Mouse (Mus musculus) CH12.LX (cell line): ENCODE results near the gene Arsb. TPM values are rescaled to one million over a fixed set of nuclear protein-coding genes. Genes with fewer than 3 reads are reported as not detected.

Experiments
- DNase-seq: peaks from one replicate; pipeline ENCODE4 v3.0.0-alpha.2; 2013; ENCODE audit errors: extremely low read depth
- H3K27ac ChIP-seq: 2 replicates; pipeline ENCODE4 v1.5.1; 2012; ENCODE audit warnings: low read depth, mild to moderate bottlenecking, control low read depth, moderate library complexity; ENCODE audit not compliant: insufficient read depth
- H3K27me3 ChIP-seq: replicated peaks from 2 replicates; pipeline ENCODE3; 2012; ENCODE audit warnings: inconsistent platforms
- H3K36me3 ChIP-seq, 2 experiments: replicated peaks in 1 of 2; 2 replicates each; pipeline versions ENCODE3 to v1.6.1; 2012; ENCODE audit warnings: inconsistent platforms in 1 of 2, low read length in 1 of 2, mild to moderate bottlenecking in 1 of 2, mixed read lengths in 1 of 2, moderate library complexity in 1 of 2; ENCODE audit not compliant: control insufficient read depth in 1 of 2, insufficient read depth in 1 of 2
- H3K4me1 ChIP-seq, 2 experiments: 2 replicates each; pipeline ENCODE4 v1.6.1; 2012; ENCODE audit warnings: inconsistent platforms in 1 of 2, moderate library complexity in 1 of 2; ENCODE audit not compliant: insufficient read depth in 2 of 2, control insufficient read depth in 1 of 2
- H3K4me2 ChIP-seq: 2 replicates; pipeline ENCODE4 v1.6.1; 2012; ENCODE audit warnings: low read depth, mild to moderate bottlenecking, control low read depth; ENCODE audit not compliant: poor library complexity, insufficient read depth, severe bottlenecking
- H3K4me3 ChIP-seq, 3 experiments: fragments of 150-350 bp in 1 of 3; sonication (generic) in 1 of 3; replicated peaks in 1 of 3; 2 replicates each; pipeline versions ENCODE3 to v1.5.1; 2011 to 2012; ENCODE audit warnings: low read depth in 2 of 3, low read length in 2 of 3, mild to moderate bottlenecking in 2 of 3, moderate library complexity in 2 of 3, control low read depth in 1 of 3, improper control_type of control experiment in 1 of 3, inconsistent platforms in 1 of 3, mixed read lengths in 1 of 3; ENCODE audit not compliant: poor library complexity in 1 of 3
- H3K79me2 ChIP-seq: replicated peaks from 2 replicates; pipeline ENCODE4 v1.6.1; 2012; ENCODE audit warnings: mild to moderate bottlenecking, moderate library complexity; ENCODE audit not compliant: control insufficient read depth, poor library complexity, insufficient read depth, severe bottlenecking; ENCODE audit errors: extremely low read depth
- H3K9ac ChIP-seq: 2 replicates; pipeline ENCODE4 v1.6.1; 2012; ENCODE audit warnings: low read depth, mild to moderate bottlenecking, control low read depth, moderate library complexity; ENCODE audit not compliant: insufficient read depth
- H3K9me3 ChIP-seq: replicated peaks from 2 replicates; pipeline ENCODE3; 2012; ENCODE audit warnings: low read length, inconsistent platforms, mixed read lengths
- CHD2 ChIP-seq: IDR thresholded peaks from 2 replicates; pipeline ENCODE4 v1.6.1; 2011; ENCODE audit warnings: low read length, improper control_type of control experiment
- E2F4 ChIP-seq: IDR thresholded peaks from 2 replicates; pipeline ENCODE4 v1.6.1; 2011; ENCODE audit warnings: low read depth, low read length, improper control_type of control experiment; ENCODE audit not compliant: insufficient replicate concordance
- ELF1 ChIP-seq: IDR thresholded peaks from 2 replicates; pipeline ENCODE4 v1.6.1; 2014; ENCODE audit warnings: low read depth, mild to moderate bottlenecking, inconsistent platforms, low read length, improper control_type of control experiment
- EP300 ChIP-seq: IDR thresholded peaks from 2 replicates; pipeline ENCODE4 v1.6.1; 2011; ENCODE audit warnings: low read length, improper control_type of control experiment
- ETS1 ChIP-seq: conservative IDR thresholded peaks from 2 replicates; pipeline ENCODE4 v1.6.1; 2012; ENCODE audit warnings: low read depth, mild to moderate bottlenecking, inconsistent platforms, low read length, improper control_type of control experiment, moderate library complexity
- JUN ChIP-seq: IDR thresholded peaks from 2 replicates; pipeline ENCODE4 v1.6.1; 2011; ENCODE audit warnings: low read depth, mild to moderate bottlenecking, low read length, improper control_type of control experiment, moderate library complexity; ENCODE audit not compliant: insufficient read depth
- MAFK ChIP-seq: IDR thresholded peaks from 2 replicates; pipeline ENCODE4 v1.6.1; 2011; ENCODE audit warnings: low read length, improper control_type of control experiment; ENCODE audit not compliant: insufficient replicate concordance
- PAX5 ChIP-seq: IDR thresholded peaks from 2 replicates; pipeline ENCODE4 v1.6.1; 2012; ENCODE audit warnings: low read length, inconsistent platforms, mixed read lengths
- POLR2AphosphoS2 ChIP-seq: IDR thresholded peaks from 2 replicates; pipeline ENCODE4 v1.6.1; 2011; ENCODE audit warnings: low read depth, low read length, improper control_type of control experiment
- RAD21 ChIP-seq: IDR thresholded peaks from 2 replicates; pipeline ENCODE4 v1.6.1; 2011; ENCODE audit warnings: low read depth, mild to moderate bottlenecking, low read length, improper control_type of control experiment, moderate library complexity
- SIN3A ChIP-seq: IDR thresholded peaks from 2 replicates; pipeline ENCODE4 v1.6.1; 2012; ENCODE audit warnings: low read length, improper control_type of control experiment, inconsistent platforms
- SMC3 ChIP-seq: IDR thresholded peaks from 2 replicates; pipeline ENCODE4 v1.6.1; 2011; ENCODE audit warnings: low read depth, low read length, improper control_type of control experiment
- UBTF ChIP-seq: IDR thresholded peaks from 2 replicates; pipeline ENCODE4 v1.6.1; 2012; ENCODE audit warnings: low read depth, mild to moderate bottlenecking, inconsistent platforms, low read length, improper control_type of control experiment, moderate library complexity
- USF2 ChIP-seq: conservative IDR thresholded peaks from 2 replicates; pipeline ENCODE4 v1.6.1; 2011; ENCODE audit warnings: low read depth, low read length, improper control_type of control experiment
- ZNF384 ChIP-seq: IDR thresholded peaks from 2 replicates; pipeline ENCODE4 v1.6.1; 2012; ENCODE audit warnings: low read depth, low read length, improper control_type of control experiment, inconsistent platforms
- dilution Hi-C: fragments of 300-500 bp; cut with MboI; formaldehyde crosslinking; loops from 2 replicates; pipeline ENCODE4 v1.14.3; 2020; ENCODE audit warnings: low sequenced_read_pairs; ENCODE audit not compliant: extremely low pct_unique_long_range_greater_than_20kb, extremely low pct_ligation_motif_present
- in situ Hi-C: fragments of 300-500 bp; cut with MboI; formaldehyde crosslinking; loops from 3 replicates; pipeline ENCODE4 v1.14.3; 2019; ENCODE audit warnings: low sequenced_read_pairs, low pct_ligation_motif_present, low pct_unique_long_range_greater_than_20kb, mixed read lengths
- polyA plus RNA-seq: library from polyadenylated mRNA; unstranded; fragments of >175 nt; gene quantifications from 2 replicates; pipeline ENCODE4 v1.2.1, GENCODE M21; 2012; ENCODE audit warnings: low read depth; ENCODE audit not compliant: insufficient read length
- total RNA-seq, 2 experiments: library from RNA; depleted of rRNA; stranded (reverse); fragments of 300-350 nt in 1 of 2; fragments of >200 nt in 1 of 2; gene quantifications; 2 replicates each; pipeline ENCODE4 v1.2.3; 2012 to 2014

Arsb gene
- total and polyA plus RNA-seq, 3 experiments = 1.0 to 9.8 (median 2.0) TPM

DNA sequence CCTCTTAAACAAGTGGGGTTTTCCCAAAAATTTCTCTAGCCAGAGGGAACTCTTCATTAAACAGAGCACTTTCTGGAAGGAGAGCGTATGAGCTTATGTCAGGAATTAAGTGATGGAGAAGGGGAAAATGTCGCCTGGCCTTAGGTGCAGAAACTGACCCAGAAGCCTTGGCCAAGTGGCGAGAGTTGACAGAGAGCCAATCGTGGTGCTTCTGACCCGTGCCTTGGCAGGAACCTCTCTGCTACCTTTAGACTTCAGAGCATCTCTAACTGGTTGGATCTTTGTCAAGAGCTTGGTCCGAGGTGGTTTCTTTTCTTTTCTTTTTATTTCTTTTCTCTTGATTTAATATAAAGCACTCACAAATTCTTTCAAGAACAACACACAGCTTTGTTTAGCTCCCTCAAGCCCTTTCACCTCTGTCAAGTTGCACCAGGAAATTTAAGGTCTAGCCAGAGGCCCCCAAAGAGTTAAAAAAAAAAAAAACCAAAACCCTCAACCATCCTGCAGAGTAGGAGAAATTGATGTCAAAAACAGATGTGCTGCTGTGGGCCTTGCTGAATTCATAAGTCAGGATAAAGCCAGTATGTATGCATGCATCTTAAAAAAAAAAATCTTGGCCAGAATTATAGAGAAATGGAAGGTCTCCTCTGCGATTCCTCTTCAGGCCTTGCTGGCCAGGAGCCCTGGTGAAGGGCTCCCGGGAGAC, 67.2 kb downstream of the Arsb start:
- Histone ChIP-seq H3K27me3 (no peaks in the 10 kb centered on the region), H3K36me3 (no peaks in the 10 kb centered on the region), H3K9ac (no peak overlapping the region), H3K79me2 (no peaks in the 10 kb centered on the region), H3K4me1 (peaks cover 0 to 26% of the 10 kb centered on the region in 2 experiments; a peak in 2 of 4 replicates), H3K4me3 (no peak overlapping the region), H3K4me2 (no peak overlapping the region), H3K9me3 (no peaks in the 10 kb centered on the region), H3K27ac (no peak overlapping the region)
- no peak for DNase-seq
- in situ Hi-C loops = no loop called here
- TF ChIP-seq USF2 = no peak
- no peak for TF ChIP-seq POLR2AphosphoS2
- TF ChIP-seq EP300 = no peak
- TF ChIP-seq MAFK = no peak
- no peak for TF ChIP-seq RAD21
- no peak for TF ChIP-seq ETS1
- TF ChIP-seq PAX5 = no peak
- TF ChIP-seq ELF1 = no peak
- TF ChIP-seq ZNF384 = no peak
- no peak for TF ChIP-seq UBTF
- TF ChIP-seq E2F4 = no peak
- TF ChIP-seq JUN = no peak
- TF ChIP-seq SMC3 = no peak
- TF ChIP-seq SIN3A = no peak
- TF ChIP-seq CHD2 = no peak
- dilution Hi-C loops = no loop called here

- Histone ChIP-seq H3K9ac (no peak overlapping the region), H3K36me3 (no peaks in the 10 kb centered on the region), H3K9me3 (no peaks in the 10 kb centered on the region), H3K27ac (no peak overlapping the region), H3K79me2 (no peaks in the 10 kb centered on the region), H3K27me3 (no peaks in the 10 kb centered on the region), H3K4me2 (no peak overlapping the region), H3K4me3 (no peak overlapping the region), H3K4me1 (peaks cover 0 to 26% of the 10 kb centered on the region in 2 experiments; a peak in 2 of 4 replicates)
- TF ChIP-seq RAD21 (no peak), UBTF (no peak), JUN (no peak)
- in situ Hi-C loops = no loop called here
- DNase-seq = no peak
- dilution Hi-C loops = no loop called here
Measured at GRCm38 (mm10) chr13:93839137-93839630, 67.8 kb downstream of the Arsb start.
